Mouse (Mus musculus) embryonic fibroblast, embryonic 13.5 days (primary cell): ENCODE results near the gene Ppp1r12c.

ENCODE experiments used
- CTCF ChIP-seq: IDR thresholded peaks from 2 replicates; pipeline ENCODE4 v1.5.1; 2011; ENCODE audit warnings: mild to moderate bottlenecking, control low read depth, low read length, moderate library complexity, borderline replicate concordance; ENCODE audit not compliant: insufficient read depth
- POLR2A ChIP-seq: IDR thresholded peaks from 2 replicates; pipeline ENCODE4 v1.6.1; 2011; ENCODE audit warnings: low read depth, mild to moderate bottlenecking, control low read depth, low read length, moderate library complexity

DNA sequence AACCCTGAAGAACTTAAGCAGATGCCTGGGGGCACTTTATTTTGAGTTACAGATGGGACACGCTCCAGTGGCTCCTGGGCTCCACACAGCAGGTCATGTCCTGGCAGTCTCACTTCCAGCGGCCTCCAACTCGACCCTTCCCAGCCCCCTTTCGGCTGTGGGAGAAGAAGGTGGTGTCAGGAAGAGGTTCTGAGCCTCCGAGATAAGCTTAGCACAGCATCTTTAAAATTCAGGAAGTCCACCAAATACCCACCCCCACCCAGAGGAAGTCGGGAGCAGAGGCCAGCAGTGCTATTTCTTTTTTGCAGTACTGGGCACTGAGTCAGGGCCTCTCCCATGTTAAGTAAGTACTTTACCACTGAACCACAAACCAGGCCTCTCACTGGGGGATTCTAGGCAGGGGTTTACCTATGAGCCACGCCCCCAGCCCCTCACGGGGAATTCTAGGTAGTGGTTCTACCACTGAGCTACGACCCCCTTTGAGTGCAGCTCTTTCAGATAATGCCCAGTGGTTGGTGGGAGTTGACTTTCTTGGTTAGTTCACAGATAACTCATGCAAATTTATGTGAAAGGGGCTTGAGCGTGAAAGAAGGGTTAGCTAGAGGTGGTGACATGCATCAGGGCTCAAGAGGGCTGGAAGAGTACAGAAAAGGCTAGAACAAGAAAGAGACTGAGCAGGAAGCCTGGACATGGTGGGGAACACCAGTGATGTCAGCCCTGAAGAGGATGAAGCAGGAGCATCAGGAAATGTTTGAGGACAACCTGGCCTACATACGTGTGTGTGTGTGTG is 3.4 kb upstream of the Ppp1r12c start:
- TF ChIP-seq CTCF, result no peak
- no peak for TF ChIP-seq POLR2A
